Mouse (Mus musculus) E14TG2a.4 (cell line): Measurements from ENCODE around the gene Cops2.

ENCODE experiments used
- CTCF ChIP-seq: conservative IDR thresholded peaks from 2 replicates; pipeline ENCODE4 v1.5.1; 2014; ENCODE audit warnings: low read length
- NANOG ChIP-seq: IDR thresholded peaks from 2 replicates; pipeline ENCODE4 v1.6.1; 2014; ENCODE audit warnings: borderline replicate concordance, low read length, mixed read lengths

DNA sequence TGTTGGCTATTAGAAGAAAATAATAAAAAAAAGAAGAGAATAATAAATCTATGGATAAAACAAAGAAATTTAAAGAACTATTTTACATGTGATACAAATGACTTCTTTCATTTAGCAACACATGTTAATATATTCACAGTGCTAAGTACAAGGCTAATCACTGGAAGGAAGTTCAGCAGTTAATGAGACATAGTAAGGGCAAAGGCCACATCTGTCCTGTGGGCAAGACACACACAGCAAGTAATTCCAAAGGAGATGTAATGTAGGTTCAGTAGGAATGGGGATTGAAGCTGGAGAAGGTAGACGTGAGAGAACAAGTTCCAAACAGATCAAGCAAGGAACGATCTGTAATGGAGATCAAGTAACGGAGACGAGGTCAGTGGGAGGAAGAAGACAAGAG is 74.5 kb downstream of the Cops2 start:
- no peak for TF ChIP-seq CTCF
- no peak for TF ChIP-seq NANOG
